Mouse (Mus musculus) erythroblast, embryonic 14.5 days (primary cell): ENCODE data around the gene 4930523C07Rik.

ENCODE experiments used
- GATA1 ChIP-seq: IDR thresholded peaks from 2 replicates; pipeline ENCODE4 v1.6.1; 2012; ENCODE audit warnings: low read length, inconsistent platforms, mixed read lengths
- TAL1 ChIP-seq: IDR thresholded peaks from 3 replicates; pipeline ENCODE4 v1.6.1; 2012; ENCODE audit warnings: low read length, inconsistent platforms, mixed read lengths

DNA sequence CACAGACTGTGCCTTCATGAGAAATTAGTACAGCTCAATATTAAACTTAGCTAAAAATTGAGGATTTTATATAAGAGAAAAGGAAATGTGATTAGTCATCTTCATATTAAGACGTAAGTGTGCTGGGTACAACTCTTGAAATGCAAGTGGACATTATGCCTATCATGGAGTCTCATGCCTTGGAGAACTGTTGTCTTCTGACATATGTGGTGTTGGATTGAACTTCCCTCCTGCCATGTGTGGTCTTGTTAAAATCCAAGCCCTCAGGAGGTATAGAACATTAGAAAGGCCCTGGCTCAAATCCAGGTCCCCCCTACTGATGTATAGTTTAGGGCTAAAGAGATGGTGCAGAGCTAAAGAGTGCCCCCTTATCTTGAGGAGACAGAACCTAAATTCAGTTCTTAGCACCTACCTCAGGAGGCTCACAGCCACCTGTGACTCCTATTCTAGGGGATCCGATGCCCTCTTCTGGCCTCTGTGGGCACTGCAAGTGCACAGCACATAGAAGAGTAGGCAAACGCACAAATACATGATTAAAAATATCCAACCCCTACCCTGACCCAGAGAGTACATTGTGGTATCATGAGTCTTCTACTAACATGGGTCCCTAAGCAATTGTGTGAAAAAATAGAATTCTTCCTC is 17.7 kb downstream of the 4930523C07Rik start:
- TF ChIP-seq TAL1 (no peak), GATA1 (no peak)
